Mouse (Mus musculus) neutrophil, adult 65 days (primary cell): ENCODE measurements around the gene Efhb. TPM values are rescaled to one million over a fixed set of nuclear protein-coding genes. Genes with fewer than 3 reads are reported as not detected.

Experiments used
- total RNA-seq: library from RNA; stranded (reverse); gene quantifications from 2 replicates; pipeline ENCODE4 v1.2.4, GENCODE M21; 2023

The Efhb gene
- not detected in 2 replicates for total RNA-seq

DNA sequence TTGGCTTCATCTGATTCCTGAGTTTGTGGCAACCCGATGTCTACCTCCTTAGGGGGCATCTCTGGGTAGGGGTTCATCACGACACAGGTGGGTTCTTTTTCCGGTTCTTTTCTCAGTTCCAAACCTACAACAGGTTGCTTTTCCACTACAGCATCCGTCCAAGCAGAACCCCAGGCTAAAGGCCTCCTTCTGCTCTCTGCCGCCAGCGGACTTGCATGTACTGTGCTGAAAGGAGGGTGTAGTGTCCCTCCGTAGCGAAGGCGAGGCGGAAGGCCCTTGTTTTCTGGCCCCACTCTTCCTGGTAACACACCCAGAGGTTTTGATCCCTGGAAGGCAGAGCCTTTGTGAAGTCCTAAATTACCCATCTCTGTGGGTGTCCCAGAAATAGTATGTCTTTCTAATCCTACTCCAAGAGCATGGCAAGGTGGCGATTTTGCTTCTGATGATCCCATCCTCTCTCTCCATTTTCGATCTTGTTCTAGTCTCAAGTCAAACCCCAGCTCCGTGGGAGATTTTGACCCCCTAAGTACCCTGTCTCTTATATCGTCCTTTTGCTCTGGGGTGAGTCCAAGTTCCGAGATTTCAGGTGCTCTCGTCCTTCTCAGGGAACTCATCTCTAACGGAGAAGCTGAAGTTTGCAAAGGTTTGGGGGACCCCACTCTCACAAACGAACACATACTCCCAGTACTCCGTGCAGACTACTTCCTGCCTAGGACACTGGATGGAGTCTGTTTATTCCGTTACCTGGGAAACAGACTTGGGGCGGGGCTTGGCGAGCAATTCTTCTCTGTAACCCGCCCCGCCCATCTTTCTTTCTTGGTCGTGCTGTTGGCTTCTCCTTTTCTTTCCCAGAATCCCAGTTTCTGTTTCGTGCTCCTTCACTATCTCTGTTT lies at the start of gene Efhb:
Gene Efhb, minus strand, starts transcription at position 719 of the 893 bp plus-strand sequence.

GRCm38 (mm10) chr17:53478858-53479603 lies 15.9 kb upstream of the Efhb start, which contains the start of gene Rab5a:
Gene Rab5a (plus strand): TSS chr17:53479234.

Other genes starting within 250 kb of the Efhb start
- gene Rab5a, start 15.9 kb upstream of the Efhb start, total RNA-seq, result 113 and 115 TPM in 2 replicates
- not detected in 2 replicates for gene Pp2d1, start 76.1 kb upstream of the Efhb start, total RNA-seq
- 46.3 and 65.7 TPM in 2 replicates for gene Kat2b, start 103.5 kb upstream of the Efhb start, total RNA-seq
- 11.0 and 15.5 TPM in 2 replicates for gene Sgo1, start 226.0 kb upstream of the Efhb start, total RNA-seq